Mouse (Mus musculus): Measurements from ENCODE around the gene Baiap2. TPM values are rescaled to one million over a fixed set of nuclear protein-coding genes. Genes with fewer than 3 reads are reported as not detected.
A peak's percentile ranks its signal among the peaks of the same experiment; 100 is the strongest.

Gene Baiap2
- total RNA-seq, 4 experiments from 2014 or later = 214 to 238 (median 219) TPM

- DNase-seq (ENCODE audit: low spot score in 2 of 2) = no peak
Measured at GRCm38 (mm10) chr11:119919432-119919831, 23.1 kb upstream of the Baiap2 start.

DNA sequence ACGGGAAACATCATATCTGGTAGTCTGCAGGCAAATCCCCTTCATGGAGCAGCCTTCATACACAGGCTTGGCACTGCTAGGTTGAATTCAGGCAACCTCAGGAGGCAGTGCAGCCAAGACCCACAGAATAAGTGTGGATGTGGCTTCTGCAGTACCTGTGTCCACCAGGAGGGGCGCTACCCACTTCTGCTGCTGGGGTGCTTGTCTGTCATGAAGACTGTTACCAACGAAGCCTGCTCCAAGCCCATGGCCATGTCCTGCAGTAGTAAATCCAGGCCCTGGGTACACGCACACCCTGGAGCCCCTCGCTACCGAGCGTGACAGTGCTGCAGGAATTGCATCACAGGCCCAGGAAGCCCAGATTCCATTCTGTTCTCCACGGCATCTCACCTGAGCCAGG lies 22.7 kb upstream of the Baiap2 start:
- peak in 1 of 2 experiments; percentile 66 for DNase-seq (ENCODE audit: low spot score in 2 of 2)

GRCm38 (mm10) chr11:119920668-119921067 lies 21.9 kb upstream of the Baiap2 start:
- DNase-seq (ENCODE audit: low spot score in 2 of 2) = no peak

DNA sequence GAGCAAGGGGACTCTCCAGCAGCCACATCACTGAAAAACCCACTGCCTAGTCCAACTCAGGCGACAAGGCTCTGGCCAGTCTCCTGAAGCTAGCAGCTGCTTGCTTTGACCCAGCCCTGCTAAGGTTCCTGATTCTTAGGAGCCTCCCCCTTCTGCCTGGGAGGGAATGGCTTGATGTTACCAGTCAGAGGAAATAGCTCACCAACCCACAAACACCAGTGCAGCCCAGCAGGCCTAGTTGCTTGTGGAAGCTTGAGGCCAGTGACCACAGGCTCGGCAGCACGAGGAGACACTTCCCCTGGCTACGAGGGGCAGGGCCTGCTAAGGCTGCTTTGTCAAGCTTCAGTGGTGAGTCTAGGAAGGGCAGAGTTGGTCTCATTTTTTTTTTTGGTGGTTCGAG lies 17.4 kb upstream of the Baiap2 start:
- no peak for DNase-seq (ENCODE audit: low spot score in 2 of 2)

DNA sequence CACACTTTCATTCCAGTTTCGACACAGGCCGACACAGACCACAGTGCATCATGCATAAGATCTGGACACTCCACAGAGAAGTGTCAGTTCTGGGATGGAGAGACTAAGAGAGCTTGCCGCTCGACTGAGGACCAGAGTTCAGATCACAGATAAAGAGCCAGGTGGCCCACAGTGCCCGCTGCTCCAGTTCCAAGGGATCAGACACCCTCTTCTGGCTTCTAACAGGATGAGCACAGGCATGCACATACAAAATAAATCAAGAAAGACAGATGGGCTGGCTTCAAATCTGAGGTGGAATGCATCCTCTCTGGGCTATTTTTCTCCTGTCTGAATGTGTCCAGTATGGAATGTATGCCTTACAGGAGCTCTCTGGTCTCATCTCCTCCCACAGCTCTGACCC lies 15.8 kb upstream of the Baiap2 start:
- no peak for DNase-seq (ENCODE audit: low spot score in 2 of 2)

GRCm38 (mm10) chr11:119928023-119928681 lies 14.4 kb upstream of the Baiap2 start:
- no peak for DNase-seq (ENCODE audit: low spot score in 2 of 2)

- DNase-seq (ENCODE audit: low spot score in 2 of 2) = no peak
Measured at GRCm38 (mm10) chr11:119929603-119930265, 12.8 kb upstream of the Baiap2 start.

DNA sequence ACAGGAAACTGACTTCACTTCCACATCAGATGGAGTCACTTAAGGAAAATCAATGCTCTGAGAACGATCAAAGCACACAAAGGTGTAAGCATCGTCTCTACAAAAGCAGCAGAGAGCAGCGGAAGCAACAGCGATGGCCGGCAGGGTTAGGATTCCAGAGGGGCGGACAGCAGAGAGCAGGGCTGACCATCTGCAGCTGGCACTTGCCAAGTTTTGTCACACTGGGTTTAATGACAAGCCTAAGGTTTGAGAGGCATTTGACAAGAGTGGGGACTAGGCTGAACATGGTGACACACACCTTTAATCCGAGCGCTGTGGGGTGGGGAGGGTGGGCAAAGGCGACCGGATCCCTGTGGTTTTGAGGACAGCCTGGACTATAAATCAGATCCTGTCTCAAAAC lies 10.8 kb upstream of the Baiap2 start:
- DNase-seq (ENCODE audit: low spot score in 2 of 2) = no peak

GRCm38 (mm10) chr11:119933142-119933541 lies 9.4 kb upstream of the Baiap2 start:
- DNase-seq (ENCODE audit: low spot score in 2 of 2) = no peak

DNA sequence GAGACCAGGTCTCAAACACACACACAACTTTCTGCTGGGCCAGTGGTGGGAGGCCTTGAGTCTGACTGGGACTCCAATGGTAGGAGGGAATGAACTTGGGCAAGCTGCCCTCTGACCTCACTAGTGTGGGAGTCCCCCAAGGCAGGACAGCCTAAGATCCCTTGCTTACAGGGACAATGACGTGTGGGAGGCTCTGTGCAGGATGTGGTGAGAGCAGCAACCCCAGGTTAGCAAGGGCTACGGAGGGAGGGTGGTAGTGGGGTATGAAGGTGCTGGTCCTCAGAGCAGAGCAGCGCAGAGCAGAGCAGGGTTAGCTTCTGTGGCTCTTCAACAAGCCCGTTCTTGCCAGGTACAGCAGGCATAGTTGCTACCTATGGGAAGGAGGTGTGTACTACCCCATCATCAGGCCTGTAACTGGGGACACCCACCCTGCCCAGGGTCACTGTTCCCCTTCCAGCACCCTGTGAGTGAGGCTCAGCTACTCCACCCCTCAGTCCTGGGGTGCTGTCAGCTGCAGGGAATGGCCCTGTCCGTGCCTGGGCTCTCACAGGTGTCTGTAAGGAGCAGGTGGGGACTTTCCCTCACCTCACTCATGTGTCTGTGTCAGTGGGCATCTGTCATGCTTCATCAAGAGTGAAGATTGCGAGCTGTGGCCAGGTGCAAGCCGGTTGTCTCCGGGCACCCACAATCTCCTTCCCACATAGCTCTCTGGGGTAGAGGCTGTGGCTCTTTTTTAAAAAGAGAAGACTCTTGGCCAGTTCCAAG lies 8.6 kb upstream of the Baiap2 start:
- DNase-seq (ENCODE audit: low spot score in 2 of 2) = no peak

GRCm38 (mm10) chr11:119934773-119935172 lies 7.8 kb upstream of the Baiap2 start:
- DNase-seq (ENCODE audit: low spot score in 2 of 2) = no peak

GRCm38 (mm10) chr11:119935457-119935856 lies 7.1 kb upstream of the Baiap2 start:
- peak in 1 of 2 experiments; percentile 59 for DNase-seq (ENCODE audit: low spot score in 2 of 2)

- no peak for DNase-seq (ENCODE audit: low spot score in 2 of 2)
Measured at GRCm38 (mm10) chr11:119936456-119936855, 6.1 kb upstream of the Baiap2 start.

DNA sequence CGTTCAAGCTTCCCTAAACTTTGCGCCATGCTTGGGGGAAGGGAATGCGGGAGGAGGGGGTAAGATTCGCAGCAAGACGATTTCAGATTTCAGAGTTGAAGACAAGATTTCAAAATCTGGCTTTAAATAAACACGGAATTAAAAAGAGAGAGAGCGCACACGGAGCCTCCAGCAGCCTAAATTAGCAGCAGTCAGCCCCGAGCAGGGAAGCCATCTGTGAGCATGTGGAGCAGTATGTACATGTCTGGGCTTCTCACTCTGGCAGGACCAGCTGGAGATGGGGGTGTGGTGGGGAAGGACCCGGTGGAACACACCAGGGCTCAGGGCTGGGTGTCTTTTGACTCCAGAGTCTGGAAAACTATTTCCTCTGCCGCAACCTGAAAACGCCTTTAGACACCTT lies 5.3 kb upstream of the Baiap2 start:
- peak; percentile 50 to 89 for DNase-seq (ENCODE audit: low spot score in 2 of 2)

GRCm38 (mm10) chr11:119937772-119938502 lies 4.6 kb upstream of the Baiap2 start:
- DNase-seq (ENCODE audit: low spot score in 2 of 2) = peak; percentile 47 to 75

- no peak for DNase-seq (ENCODE audit: low spot score in 2 of 2)
Measured at GRCm38 (mm10) chr11:119939073-119939710, 3.4 kb upstream of the Baiap2 start.

DNA sequence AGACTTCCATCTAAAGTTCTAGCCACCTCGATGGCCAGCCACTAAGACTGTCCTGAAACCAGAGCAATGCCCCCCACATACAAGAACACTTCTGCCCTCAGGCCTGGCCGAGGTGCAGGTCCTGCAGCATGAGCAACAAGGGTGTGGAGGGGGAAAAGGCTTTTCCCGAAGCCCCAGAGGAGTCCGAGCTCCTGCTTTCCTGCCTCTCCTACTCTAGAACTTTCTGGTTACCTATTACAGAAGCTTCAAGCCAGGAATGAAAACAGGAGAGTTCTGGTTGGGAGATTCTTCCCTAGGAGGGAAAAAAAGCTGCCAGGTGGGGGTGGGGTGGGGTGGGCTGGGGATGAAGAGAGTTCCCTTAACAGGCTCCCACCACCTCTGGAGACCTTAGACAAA lies 2.9 kb upstream of the Baiap2 start:
- no peak for DNase-seq (ENCODE audit: low spot score in 2 of 2)

GRCm38 (mm10) chr11:119940142-119940541 lies 2.4 kb upstream of the Baiap2 start:
- no peak for DNase-seq (ENCODE audit: low spot score in 2 of 2)

DNA sequence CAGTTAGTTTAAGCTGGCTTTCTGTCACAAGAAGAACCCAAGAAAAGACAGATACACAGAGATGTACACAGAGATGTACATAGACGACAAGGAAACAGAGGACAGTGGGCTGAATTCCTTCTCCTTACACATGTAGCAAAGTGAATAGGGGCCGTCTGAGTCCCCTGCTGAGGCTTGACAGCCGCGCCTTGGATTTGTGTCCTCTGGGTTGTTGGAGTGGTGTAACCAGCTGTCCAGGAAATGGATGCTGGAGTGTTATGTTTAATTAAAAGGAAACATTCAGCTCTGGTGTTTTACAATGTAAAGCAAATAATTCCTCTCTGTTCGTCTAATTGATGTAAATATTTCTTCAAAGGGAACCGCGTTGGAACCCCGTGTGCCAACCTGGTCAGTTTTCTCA lies 769 bp upstream of the Baiap2 start:
- DNase-seq (ENCODE audit: low spot score in 2 of 2) = no peak

DNA sequence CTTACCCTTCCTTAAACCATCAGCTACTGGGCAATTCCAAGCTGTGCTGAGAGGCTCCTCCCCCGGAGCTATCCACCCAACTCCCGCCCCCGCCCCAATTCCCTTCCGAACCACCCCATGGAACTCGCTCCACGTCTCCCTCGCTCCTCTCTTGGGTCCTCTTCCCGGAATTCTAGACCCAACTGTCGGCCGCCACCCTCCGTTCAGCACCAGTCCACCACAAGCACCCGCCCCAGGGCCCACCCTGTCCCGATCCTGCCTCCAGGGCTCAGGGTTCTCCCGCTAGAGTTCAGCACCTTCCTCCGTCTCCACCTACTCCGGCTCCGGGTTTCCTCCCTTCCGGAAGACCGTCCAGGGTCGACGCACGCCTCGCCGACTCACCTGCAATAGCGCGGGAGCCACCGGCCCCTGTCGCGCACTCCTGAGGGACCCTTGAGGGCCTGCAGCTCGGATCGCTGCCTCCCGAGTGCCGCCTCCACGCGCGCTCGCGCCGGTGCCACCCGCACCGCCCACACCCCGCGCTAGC lies 299 bp upstream of the Baiap2 start:
- DNase-seq (ENCODE audit: low spot score in 2 of 2) = peak in 1 of 2 experiments; percentile 61

DNA sequence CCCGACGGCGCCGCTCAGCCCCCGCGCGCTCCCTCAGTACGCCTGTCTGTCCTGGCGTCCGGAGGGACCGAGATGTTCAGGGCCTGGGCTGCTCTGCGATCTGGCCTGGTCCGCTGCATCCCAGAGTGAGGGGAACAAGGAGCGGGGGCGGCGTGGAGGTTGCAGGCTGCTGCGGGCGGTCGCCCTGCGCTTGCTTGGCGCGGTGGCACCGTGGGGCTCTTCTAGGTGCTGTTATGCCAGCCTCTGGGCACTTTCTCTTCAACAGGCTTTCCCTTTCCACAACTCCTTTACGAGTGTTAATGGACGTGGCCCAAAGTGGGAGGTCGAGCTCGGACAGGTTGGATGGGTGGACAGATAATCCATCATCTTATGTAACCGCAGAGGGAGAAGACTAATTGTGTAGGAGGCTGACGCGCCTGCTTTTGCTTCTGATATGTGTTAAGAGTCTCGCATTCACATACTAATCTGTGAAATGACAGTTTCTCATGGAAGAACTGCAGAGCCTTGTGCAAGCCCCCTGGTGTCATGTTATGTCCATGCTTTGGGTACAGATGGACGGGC lies 945 bp downstream of the Baiap2 start:
- no peak for DNase-seq (ENCODE audit: low spot score in 2 of 2)
